Mouse (Mus musculus) adrenal gland (tissue): Measurements from ENCODE around the gene Ero1l.

Source experiments
- intact Hi-C: fragments of 180-260 bp; cut with DNase I; formaldehyde crosslinking; loops from one replicate; pipeline ENCODE4 v1.15.1; 2025
- long read RNA-seq, 2 experiments: library from polyadenylated mRNA; unstranded; transcript quantifications; one replicate each; pipeline ENCODE4 v2.0.0; 2020; ENCODE audit warnings: borderline replicate concordance in 1 of 2; ENCODE audit not compliant: insufficient replicate concordance in 1 of 2

The Ero1l gene
- long read RNA-seq, experiment 1, partial matches to known transcripts = 0 of 3 reads
- long read RNA-seq, experiment 1, other reads (novel, unspliced or antisense) = 3 of 3 reads
- long read RNA-seq, experiment 2, partial matches to known transcripts = 0 of 3 reads
- long read RNA-seq, experiment 2, other reads (novel, unspliced or antisense) = 3 of 3 reads

DNA sequence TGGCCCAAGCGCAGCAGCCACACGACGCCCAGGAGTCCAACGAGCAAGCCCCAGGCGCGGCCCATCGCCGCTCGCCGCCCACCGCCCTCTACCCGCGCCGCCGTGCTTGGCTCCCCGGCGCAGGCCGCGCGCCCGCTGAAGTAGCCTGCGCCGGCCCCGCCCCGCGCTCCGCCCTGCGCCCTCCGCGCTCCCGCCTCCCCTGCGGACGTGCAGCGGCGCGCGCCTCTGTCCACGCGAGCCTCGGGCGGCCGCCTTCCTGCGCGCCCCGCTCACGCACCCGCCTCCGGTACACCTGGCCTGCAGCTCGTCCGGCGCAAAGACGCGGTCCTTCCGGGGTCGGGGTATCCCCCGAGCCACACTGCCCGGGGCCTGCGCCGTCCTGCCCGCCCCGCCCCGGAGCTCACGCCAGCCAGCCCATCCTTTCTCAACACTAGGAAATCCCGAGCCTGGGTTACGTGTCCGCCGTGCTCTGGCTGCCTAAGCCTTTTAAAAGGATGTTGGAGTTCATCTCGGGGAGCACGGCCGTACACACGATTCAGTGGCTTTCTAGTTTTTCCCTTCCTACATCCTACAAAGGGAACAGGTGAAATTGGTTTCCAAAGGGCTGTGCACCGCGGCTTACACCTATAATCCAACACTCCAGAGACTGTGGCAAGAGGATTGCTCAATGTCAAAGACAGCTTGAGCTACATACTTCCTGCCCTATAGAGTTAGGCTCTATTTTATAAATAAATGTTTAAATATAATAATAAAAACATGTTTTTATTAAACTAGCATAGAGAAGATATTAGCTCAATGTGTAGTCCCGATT is at the start of gene Ero1l:
Gene Ero1l (minus strand): TSS at position 346 of the 811 bp plus-strand sequence.
- intact Hi-C loops = loop anchor here (10.0 kb wide), 1 partner anchor 104 kb away; the partner anchor contains the start of gene Gpr137c

DNA sequence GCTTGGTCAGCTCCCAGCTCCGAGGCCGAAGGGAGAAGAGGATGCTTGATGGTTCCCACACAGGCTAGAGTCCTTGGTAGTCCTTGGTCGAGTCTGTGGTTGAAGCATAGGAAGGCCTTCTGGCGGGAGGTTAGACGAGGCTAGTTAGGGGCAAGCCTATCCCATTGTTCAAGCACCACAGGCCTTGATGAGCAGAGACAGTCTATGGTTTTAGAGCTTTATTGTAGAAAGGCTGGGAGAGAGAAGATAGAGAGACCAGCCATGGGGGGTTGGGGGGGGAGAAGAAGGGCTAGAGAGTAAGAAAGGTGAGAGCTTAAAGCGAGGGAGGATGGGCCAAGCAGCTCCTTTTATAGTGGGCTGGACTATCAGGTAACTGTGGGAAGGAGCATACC is 46.6 kb upstream of the Ero1l start:
- intact Hi-C loops = no loop called here

DNA sequence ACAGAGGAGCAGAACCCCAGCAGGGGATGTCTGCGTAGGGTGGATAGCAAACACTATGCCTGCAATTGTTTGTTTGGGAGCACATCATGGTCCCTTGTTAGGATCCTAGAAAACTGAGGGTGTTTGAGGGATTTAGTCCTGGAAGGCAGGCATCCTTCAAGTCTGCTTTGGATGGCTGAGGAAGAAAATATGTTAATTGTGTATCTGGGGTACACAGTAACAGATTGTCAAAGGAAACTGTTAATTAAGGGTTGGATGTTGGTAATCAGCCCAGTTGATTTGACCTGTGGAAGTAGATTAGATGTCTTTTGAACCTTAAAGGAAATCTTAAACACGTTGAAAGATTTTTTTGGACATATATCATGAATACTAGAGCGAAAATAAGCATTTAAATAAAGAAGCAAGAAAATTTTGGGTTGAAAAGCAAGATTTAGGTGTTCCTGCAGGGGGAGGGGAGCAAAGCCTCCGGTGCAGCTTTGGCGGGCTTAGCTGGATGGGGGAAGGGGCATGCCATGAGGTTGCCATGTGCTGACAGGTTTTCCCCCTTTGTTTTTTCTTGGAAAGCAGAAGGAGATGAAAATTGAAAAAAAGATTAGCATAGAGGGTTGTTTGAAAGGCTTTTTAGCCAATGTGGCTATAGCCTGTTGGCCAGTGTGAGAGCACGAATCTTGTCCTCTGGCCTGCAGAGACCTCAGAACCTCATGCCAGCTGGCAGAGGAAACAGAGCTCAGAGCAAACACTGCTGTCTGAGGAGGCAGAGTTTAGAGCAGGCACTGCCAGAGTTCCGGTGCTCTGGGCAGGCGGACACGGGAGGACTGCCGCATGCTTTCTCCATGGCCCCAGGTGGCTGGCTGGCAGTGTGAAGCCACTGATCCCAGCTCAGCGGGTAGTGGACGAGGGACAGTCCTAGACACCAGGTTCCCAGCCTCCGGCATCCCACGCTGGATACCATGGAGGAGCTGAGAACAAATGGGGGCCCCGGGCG is 45.9 kb upstream of the Ero1l start:
- intact Hi-C loops = no loop called here

DNA sequence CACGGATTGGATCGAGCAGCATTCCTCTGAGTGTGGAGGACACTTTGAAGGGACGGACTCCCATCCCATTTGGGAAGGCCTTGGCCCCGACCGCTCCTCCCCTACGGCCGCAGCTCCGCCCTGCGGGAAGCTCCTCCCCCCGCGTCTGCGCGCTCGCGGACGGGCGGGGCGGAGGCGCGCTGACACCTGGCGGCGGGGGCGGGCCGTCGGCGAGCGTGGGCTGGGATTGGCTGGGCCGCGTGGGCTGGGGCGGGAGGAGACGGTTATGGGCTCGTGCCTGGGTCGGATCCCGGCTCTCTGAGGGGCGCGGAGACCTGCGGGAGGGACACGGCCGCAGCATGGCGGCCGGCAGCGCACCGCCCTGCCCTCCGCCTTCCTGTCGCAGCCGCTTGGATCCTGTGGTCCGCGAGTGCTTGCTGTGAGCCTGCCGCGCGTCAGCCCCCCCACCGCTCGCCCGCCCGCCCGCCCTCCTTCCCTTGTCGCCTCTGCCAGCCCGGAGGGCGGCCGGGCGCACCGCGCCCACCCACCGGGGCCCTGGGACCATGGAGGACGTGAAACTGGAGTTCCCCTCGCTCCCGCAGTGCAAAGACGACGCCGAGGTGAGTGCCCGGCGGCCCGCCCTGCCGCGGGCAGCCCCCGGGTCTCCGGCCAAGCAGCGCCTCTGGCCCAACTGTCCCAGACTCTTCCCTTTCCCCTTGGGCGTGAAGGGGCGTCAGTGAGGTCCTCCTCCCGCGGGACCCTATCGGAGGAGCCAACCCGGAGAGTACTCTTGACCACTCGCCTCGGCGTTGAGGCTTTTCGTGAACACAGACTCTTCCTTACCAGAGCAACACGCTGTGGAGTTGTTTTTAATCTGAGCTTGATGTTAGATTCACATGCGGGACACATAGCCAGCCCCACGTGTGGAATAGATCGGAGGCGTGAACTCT is 32.6 kb upstream of the Ero1l start, which contains the start of gene Styx:
Gene Styx (plus strand): TSS at position 163 of the 929 bp plus-strand sequence.
- intact Hi-C loops = loop anchor here (5.0 kb wide), 1 partner anchor 36 kb away; no protein-coding TSS in a partner anchor

DNA sequence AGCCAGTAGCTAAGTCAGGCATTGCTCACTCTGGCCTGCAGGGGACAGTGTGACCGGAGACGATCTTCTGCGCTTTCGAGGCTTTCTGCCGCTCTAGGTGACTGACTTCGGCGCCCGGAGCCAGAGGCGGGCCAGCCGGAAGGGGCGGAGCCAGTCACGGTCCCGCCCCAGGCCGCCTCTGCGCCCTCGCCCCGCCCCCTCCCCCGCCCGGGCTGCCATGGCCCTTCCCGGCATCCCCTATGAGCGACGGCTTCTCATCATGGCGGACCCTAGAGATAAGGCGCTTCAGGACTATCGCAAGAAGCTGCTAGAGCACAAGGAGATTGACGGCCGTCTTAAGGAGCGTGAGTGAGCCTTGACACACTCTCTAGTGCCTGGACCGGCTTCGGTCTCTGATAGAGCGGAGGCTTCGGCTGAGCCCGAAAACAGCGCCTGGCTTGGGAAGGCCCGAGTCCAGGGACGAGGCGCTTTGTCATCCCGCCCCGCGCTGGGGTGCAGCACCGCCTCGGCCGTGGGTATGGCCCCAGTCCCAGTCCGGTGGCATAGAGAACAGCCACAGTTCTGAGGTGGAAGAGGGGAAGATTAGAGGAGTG is 11.1 kb upstream of the Ero1l start, which contains the start of gene Psmc6:
Gene Psmc6 (plus strand): TSS at position 200 of the 593 bp plus-strand sequence.
- intact Hi-C loops = no loop called here

- intact Hi-C loops = no loop called here
Measured at GRCm38 (mm10) chr14:45329018-45329588, 10.5 kb upstream of the Ero1l start.

GRCm38 (mm10) chr14:45328072-45328713 is 9.6 kb upstream of the Ero1l start:
- intact Hi-C loops = no loop called here

DNA sequence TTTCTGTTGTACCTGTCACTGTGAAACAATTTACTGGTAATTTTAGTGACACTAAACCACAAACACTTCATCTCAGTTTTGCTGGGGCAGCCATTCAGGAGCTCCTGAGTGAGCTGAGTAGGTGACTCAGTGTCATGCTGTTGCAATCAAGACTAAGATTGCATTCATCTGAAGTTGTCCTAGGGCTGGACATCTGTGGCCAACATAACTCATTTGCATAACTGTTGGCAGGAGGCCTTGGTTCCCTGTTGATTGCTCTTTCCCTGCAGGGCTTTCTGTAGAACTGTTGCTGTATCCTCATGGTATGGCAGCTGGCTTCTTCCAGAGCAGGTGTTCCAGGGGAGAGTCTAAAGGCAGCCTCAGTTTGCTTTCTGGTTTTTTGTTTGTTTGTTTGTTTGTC is 6.9 kb upstream of the Ero1l start:
- intact Hi-C loops = no loop called here

- intact Hi-C loops = no loop called here
Measured at GRCm38 (mm10) chr14:45323320-45323719, 4.7 kb upstream of the Ero1l start.

DNA sequence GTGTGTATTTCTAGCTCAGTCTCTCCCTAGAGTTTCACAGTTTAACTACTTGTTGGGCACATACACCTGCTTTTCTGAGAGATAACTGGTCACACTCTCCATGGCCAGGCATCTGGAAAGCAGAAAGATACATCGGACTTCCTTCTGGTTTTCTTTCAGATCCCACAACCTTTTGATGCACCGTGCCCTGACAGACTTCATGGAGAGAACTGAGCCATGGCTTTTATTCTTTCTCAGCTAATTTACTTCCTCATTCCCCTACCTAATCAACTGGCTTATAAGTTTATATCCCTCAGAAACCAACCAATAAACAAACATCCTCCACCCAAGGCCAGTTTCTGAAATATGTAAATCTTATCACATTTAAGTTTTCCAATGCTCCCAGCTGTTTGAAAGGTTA is 3.9 kb upstream of the Ero1l start:
- intact Hi-C loops = no loop called here

DNA sequence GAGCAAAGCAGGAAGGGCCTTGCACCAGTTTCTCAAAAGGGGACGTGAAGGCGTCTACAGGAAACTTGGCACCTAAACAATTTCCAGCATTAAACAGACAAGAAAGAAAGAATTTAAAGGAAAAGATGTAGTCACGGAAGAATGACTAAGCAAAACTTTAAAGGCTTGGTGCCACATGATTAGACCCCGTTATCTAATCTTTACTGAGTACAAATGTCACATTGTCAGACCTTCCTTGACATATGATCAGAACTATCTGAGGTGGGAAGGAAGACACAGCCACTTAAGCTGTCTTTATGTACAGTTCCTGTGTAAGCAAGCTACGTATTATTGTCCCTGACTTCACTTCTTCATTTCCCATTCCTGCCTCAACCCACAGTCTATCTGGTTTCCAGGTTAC is 3.1 kb upstream of the Ero1l start:
- intact Hi-C loops = no loop called here

DNA sequence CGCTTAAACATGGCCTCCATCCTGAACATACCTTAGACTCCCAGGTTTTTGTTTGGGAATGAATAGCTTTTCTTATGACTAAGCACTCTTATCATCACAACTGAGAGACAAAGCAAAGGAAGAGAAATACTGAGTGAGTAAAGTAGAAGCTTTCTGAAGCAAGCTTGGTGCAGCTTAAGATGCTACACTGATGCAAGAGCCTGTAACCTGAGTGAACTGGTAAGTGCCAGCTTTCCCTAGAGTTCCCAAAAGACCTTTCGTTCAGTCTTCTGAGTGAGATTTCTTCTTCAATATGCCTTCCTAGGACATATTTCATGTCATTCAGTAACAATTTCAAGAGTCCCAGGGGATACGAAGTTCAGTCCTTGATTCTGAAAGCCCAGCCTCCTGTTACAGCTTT is 2.5 kb upstream of the Ero1l start:
- intact Hi-C loops = no loop called here

- intact Hi-C loops = no loop called here
Measured at GRCm38 (mm10) chr14:45320111-45320510, 1.5 kb upstream of the Ero1l start.

GRCm38 (mm10) chr14:45319237-45319610 is 653 bp upstream of the Ero1l start:
- intact Hi-C loops = loop anchor here (10.0 kb wide), 1 partner anchor 104 kb away; the partner anchor contains the start of gene Gpr137c

DNA sequence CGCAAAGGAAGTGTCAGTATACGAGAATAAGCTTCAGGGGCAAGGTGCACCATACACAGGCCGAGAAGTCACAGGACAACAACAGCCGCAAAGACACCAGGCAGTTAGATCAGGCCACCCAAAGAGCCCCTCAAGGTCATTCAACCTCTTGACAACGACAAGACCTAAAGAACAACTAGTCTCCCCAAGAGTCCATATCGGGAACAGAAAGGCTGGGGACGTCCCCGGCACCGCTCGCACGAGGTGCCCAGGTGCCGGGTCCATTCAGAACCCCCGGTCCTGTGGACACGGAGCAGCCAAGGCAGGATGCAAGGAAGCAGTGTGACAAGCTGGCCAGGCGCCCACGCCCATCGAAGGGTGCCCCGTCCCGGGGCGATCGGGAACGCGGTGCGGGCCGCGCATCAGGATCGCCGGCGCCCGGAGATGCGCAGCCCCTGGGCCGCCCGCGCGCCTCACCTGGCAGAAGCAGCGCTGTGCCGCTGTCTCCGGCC is 605 bp downstream of the Ero1l start:
- intact Hi-C loops = loop anchor here (10.0 kb wide), 1 partner anchor 103 kb away; the partner anchor contains the start of gene Gpr137c

DNA sequence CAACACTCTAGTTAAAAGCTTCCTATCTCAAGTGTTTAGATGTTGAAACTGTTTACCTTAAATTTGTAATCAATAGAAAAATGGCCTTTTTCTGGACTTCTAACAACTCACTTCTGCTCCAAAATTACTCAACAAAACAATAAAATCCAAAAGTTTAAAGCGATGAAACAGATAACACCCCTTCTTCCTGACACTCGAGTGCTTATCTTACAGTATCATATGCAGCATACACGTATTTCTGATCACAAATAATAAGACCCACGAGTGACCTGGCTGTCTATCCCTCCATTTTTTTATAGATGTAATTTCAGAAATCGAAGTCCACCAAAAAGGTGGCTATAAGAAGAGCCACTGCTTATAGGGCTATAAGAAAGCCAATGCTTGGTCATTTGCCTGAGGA is 1.6 kb downstream of the Ero1l start:
- intact Hi-C loops = loop anchor here (10.0 kb wide), 1 partner anchor 102 kb away; the partner anchor contains the start of gene Gpr137c

- intact Hi-C loops = loop anchor here (10.0 kb wide), 1 partner anchor 95 kb away; the partner anchor contains the start of gene Gpr137c
Measured at GRCm38 (mm10) chr14:45310101-45310500, 8.5 kb downstream of the Ero1l start.

- intact Hi-C loops = loop anchor here (10.0 kb wide), 1 partner anchor 95 kb away; the partner anchor contains the start of gene Gpr137c
Measured at GRCm38 (mm10) chr14:45309646-45310045, 8.9 kb downstream of the Ero1l start.
